Mouse (Mus musculus) T-cell, adult 2 months (primary cell): ENCODE results near the gene Lgals1.
"Not testable (repeated sequence)": the region's sequence is repeated elsewhere in the genome, so short reads cannot be mapped to it uniquely, and the experiment has no call there.

ENCODE experiments used
- DNase-seq: peaks from one replicate; pipeline ENCODE4 v3.0.0; 2022; ENCODE audit warnings: low spot score

Lgals1 gene

DNA sequence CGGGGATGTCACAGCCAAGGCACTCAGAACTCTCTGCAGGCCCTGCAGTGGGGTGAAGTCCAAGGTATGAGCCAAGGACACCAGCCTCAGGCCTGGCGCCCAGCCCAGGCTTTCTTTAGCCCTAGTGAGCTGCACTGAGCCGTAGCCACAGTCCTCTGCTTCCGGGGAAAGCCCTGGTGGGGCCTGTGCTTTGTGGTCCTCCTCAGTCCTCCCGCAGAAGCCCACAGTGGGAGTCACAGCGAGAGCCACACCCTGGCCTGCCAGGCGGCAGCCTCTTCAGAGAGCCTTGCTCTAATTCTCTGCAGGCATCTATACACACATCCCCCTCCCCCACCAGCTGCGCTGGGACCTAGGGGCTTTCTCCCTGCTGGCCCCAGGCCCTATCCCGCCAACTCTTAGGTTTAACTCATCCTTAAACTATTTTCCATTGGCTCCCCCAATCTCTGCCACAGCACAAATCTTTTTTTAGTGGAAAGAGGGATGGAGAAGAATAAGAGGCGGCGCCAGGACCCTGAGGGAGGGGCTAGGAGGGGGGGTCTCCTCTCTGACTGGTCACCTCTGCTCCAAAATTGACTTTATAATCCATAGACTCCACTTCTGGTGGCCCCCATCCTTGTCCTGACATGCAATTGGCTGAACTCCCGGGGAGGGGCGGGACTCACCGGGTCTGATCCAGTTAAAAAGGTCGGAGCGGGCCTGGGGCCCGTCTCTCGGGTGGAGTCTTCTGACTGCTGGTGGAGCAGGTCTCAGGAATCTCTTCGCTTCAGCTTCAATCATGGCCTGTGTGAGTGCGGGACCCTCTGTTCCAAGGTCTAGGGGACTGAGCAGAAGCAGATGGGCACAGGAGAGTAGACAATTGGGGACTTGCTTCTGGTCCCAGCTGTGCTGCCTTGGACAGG, at the start of gene Lgals1:
TSS of gene Lgals1 (plus strand) at position 705 of the 899 bp plus-strand sequence.
- DNase-seq, result peak; percentile 53

DNA sequence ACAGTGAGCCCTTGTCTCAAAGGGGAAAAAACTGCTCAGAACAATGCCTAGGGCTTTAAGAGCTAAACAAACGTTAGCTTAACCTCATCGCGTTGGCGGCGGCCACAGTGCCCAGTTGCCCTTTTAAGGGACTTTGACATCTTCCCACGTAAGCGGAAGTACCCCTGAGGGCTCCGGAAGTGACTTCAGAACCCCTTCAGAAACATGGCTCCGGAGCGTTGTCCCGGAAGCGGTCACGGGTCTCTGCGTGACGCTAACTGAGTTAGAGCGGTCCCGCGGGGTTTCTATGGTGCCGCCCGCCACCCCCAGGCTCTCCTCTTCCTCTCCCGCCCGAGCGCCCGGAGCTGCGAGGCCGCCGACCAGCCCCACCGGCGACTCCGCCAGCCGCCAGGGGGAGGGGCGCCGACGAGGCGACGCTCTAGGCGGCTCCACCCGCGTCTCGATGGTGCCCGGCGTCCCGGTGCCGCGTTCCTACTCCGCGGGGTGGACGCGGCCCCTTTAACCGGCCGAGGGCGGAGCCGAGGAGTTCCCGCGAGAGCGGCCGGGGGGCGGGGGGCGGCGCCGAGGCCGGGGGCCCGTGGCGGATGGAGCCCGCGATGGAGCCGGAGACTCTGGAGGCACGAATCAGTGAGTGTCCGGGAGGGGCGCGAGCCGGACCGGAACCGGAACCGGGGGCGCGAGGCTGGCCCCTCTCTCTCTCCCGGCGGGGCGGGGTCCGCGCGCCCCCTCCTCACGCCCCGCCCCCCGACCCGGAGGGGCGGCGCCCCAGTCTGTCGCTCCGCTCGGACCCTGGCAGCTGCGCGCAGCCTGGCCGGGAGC, 49.3 kb upstream of the Lgals1 start, which contains the start of gene Gga1:
TSS of gene Gga1 (plus strand) at position 200 of the 819 bp plus-strand sequence.
- peak; percentile 97 for DNase-seq

DNA sequence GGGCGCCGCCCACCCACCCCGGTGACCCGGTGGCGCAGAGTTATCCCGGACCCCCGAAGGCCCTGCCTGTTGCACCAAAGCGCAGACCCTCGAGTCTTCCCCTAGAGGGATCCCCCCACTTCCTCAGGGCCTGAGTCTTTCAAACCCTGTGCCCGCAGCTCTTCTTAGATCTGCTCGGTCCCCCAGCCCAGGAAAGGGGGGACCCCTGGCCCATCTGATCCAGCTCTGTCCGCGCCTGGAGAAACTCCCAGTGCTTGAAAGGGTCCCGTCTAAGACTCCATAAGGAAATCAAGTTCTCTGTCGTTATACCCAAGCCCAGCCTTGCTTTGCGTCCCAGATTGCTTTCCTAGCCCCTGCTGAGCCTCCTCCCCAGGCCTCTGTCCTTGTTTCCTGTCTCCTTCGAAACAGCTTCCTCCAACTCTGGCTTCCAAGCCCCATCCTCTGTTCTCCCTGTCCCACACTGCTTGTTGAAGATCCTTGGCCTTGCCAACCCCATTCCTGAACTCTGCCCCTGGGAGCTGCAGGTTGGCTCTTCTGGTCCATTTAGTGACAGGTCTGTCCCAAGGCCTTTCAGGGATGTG, 48.6 kb upstream of the Lgals1 start:
- DNase-seq, result no peak

DNA sequence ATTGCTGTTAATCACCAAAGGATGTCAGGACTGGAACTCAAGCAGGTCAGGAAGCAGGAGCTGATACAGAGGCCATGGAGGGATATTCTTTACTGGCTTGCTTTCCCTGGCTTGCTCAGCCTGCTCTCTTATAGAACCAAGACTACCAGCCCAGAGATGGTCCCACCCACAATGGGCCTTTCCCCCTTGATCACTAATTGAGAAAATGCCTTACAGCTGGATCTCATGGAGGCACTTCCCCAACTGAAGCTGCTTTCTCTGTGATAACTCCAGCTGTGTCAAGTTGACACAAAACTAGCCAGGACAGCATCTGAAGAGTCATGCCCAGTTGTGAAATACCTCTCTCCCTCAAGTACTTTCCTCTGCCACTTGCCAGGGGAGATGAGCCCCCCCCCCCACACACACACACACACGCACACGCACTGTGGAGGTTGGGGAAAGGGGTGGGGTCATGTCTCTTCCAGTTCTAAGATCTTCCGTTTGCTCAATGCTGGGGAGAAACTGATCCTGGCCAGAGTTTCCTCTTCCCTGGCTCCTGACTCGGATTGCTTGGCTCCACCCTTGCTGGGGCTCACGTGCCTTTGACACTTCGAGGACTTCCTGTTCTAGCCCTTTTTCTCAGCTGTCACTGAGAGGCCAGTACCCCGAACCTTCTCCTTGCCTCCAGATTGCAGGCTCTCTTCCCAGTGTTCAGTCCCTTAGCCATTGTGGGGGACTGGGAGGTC, 47.6 kb upstream of the Lgals1 start:
- DNase-seq, result not testable (repeated sequence)

- DNase-seq, result no peak
Measured at GRCm38 (mm10) chr15:78880432-78880831, 46.1 kb upstream of the Lgals1 start.

GRCm38 (mm10) chr15:78881828-78882227, 44.7 kb upstream of the Lgals1 start:
- DNase-seq, result no peak

GRCm38 (mm10) chr15:78889401-78889853, 37.1 kb upstream of the Lgals1 start:
- DNase-seq, result no peak

DNA sequence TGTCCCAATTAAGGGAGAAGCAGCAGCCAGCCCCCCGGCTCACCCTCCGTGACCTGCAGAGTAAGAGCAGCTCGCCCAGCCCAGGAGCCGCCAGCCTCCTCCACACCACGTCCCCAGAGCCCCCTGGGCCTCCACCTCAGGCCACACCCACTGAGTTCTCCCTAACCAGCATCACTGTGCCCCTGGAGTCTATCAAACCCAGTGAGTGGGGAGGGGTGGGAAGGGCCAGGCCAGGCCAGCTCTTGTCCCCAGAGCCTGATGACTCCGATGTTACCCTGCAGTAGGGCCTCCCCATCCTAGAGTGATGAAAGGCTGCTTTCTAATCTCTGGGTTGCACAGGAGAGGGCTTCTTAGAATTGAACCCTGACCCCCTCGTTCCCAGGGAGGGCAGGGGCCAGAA, 34.1 kb upstream of the Lgals1 start:
- DNase-seq, result no peak

GRCm38 (mm10) chr15:78894726-78895125, 31.8 kb upstream of the Lgals1 start:
- DNase-seq, result peak; percentile 37

DNA sequence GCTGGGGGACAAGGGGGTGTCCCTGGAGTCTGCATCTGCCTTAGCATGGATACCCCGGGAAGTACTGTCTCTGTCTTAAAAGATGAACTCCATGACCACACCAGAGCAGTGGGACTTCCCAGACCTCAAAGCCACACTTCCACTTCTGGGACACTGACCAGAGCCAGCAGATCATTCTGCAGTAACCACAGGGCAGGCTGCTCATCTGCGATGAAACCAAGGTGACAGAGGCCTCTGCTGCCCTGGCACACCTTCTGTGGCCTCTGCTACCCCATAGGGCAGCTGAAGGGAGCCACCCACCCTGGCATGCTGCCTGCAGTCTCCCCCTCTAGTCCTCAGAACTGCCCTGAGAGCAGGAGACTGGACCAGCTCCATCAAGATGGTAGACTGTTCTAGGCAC, 30.8 kb upstream of the Lgals1 start:
- DNase-seq, result no peak

- peak; percentile 65 for DNase-seq
Measured at GRCm38 (mm10) chr15:78896149-78896548, 30.4 kb upstream of the Lgals1 start.

DNA sequence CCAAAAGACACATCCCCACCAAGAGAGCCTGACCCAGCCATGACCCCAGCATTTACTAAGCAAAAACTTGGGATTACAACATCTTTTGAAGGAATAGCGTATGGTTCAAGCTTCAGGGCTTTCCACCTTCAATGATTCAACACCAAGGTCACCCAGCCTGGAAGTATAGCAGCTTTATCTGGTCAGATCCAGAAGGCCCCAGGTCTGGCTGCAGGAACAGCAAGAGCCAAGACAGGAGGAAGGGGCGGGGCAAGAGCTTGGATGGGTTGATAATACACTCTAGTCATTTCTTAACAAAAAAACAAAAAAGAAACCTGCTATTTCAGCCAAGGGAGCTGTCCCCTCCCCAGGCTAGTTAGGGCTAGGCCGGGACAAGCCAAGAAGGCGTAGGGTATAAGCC, 29.0 kb upstream of the Lgals1 start:
- no peak for DNase-seq

DNA sequence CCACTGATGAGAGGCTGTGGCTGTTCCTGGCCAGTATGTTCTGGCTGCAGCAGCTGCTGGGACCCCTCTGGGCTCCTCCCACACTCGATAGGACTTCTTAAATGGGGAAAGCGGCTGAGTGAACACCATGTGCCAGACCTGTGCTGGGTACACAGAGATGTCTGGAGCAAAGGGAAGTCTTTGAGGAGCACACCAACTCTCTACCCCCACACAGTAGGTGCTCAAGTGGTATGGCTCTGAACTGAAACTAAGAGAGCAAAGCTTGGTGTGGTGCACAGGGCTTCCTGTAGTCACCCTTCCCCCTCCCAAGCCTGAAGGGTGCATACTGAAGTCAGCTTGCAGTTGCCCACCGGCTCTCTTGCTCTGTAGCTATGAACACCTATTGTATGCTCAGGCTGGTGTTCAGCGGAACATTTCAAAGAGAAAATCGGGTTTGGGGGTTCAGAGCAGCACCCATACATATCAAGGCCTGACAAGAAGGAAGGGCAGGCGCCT, 28.0 kb upstream of the Lgals1 start:
- peak; percentile 69 for DNase-seq

DNA sequence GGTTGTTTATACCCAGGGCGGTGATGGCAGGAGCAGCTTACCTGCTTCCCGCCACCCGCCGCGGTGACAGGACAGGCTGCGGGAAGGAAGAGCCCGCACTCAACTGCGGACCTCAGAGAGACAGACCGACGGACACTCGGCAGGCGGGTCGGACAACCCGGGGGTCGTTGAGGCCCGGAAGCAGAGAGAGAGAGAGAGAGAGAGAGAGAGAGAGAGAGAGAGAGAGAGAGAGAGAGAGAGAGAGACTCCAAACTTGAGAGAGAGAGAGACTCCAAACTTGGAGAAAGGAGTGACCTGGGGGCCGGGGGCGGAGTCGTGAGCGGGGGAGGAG, 27.2 kb upstream of the Lgals1 start, which contains the start of gene Gm49510:
TSS of gene Gm49510 (plus strand) at position 259 of the 331 bp plus-strand sequence.
- DNase-seq, result no peak

- peak; percentile 70 for DNase-seq
Measured at GRCm38 (mm10) chr15:78899740-78900584, 26.6 kb upstream of the Lgals1 start, which contains the start of gene Sh3bp1. TSS of gene Sh3bp1 (plus strand) at chr15:78899768.

- DNase-seq, result no peak
Measured at GRCm38 (mm10) chr15:78900585-78901421, 25.7 kb upstream of the Lgals1 start.

- DNase-seq, result no peak
Measured at GRCm38 (mm10) chr15:78901422-78901789, 25.1 kb upstream of the Lgals1 start.

GRCm38 (mm10) chr15:78903243-78903642, 23.3 kb upstream of the Lgals1 start:
- peak; percentile 76 for DNase-seq

GRCm38 (mm10) chr15:78908399-78908798, 18.1 kb upstream of the Lgals1 start:
- no peak for DNase-seq

DNA sequence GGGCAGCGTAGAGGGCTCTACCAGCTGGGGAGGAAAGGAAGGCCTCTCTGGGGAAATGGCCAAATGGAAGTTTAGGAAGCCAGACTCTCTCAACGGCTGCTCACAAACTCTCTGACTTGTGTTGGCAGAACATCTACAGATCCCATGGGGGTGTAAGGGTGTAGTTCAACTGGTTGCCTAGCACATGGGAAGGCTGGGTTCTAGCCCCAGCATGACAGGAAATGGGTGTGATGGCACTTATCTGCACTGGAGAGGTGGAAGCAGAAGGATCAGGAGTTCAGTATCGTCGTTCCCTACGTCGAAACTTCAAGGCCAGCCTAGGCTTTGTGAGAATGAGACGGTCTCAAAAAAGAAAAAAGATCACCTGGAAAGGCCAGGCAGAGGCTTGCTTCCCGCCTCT, 17.5 kb upstream of the Lgals1 start:
- no peak for DNase-seq
